Mouse (Mus musculus): ENCODE data around the gene Olfr480. TPM values are rescaled to one million over a fixed set of nuclear protein-coding genes. Genes with fewer than 3 reads are reported as not detected.

Gene Olfr480
- not detected for total RNA-seq (2021)
- not detected in 2 replicates for polyA plus RNA-seq (2012; rRNA removed)
- long read RNA-seq, result 0 reads

DNA sequence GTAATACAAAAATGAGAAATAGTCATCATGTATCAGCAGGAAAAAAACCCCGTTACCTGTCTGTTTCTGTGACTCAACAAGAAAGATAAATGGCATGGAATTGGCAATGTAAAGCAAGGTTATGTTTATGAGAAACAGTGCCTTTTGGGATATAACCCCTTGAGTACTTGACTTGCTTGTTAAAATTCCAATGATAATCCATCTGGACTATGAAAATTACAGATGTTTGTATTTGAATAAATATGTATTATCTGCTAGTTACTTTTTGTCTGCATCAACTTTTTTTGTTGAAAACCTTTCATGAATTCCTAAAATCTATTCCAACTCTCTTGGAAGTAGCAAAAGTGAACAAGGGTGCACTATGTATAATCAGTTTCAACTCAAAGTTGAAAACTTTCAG lies at the start of gene Olfr480:
Gene Olfr480 (minus strand): TSS at position 101 of the 400 bp plus-strand sequence.
- Histone ChIP-seq H3K4me3 (no peak within 1 kb of the TSS), H3K4me1 (ENCODE audit: control insufficient read depth, insufficient read depth, low read length) (no peaks in the 10 kb centered on the region), H3K36me3 (ENCODE audit: control insufficient read depth, insufficient read depth, low read length) (no peaks in the 10 kb centered on the region), H3K27me3 (ENCODE audit: control insufficient read depth, insufficient read depth, low read length) (no peaks in the 10 kb centered on the region), H3K79me2 (replicated peaks; ENCODE audit: control insufficient read depth, insufficient read depth, low read length) (no peaks in the 10 kb centered on the region), H3K27ac (no peak within 1 kb of the TSS), H3K9ac (ENCODE audit: low read depth, low read length) (no peak within 1 kb of the TSS)
- TF ChIP-seq POLR2A (IDR thresholded peaks at IDR 0.05; ENCODE audit: insufficient read depth, low read depth, low read length) (no peak), EP300 (IDR thresholded peaks at IDR 0.05; ENCODE audit: insufficient read depth, low read depth, low read length) (no peak), CTCF (IDR thresholded peaks at IDR 0.05) (no peak)
- intact Hi-C loops (cut with DNase I), result no loop called here
- 54% methylated on average over 1 of the region's 1 CpGs for WGBS
- no peak for DNase-seq

DNA sequence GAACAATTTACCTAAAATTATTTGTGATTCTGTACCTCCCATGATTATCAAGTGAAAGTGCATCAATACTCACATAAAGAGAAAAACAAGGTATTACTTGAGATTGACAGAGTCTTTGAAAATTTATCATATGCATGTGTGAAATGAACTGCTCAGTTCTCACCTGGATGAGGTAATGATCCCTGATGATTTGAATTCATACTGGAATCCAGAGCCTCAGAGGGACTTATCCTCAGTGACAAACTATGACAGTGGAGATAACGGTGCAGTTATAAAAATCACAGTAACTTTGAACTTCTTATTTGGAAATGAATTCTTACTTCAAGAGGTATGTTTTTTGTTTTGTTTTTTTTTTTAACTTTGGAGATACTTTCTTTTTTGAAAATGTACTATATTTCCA lies 33.4 kb upstream of the Olfr480 start, which contains the start of gene Olfr483:
Gene Olfr483 (plus strand): TSS at position 301 of the 400 bp plus-strand sequence.
- 61% methylated on average over 1 of the region's 1 CpGs for WGBS
- no peak for DNase-seq
- Histone ChIP-seq H3K4me1 (ENCODE audit: control insufficient read depth, insufficient read depth, low read length) (no peaks in the 10 kb centered on the region), H3K79me2 (replicated peaks; ENCODE audit: control insufficient read depth, insufficient read depth, low read length) (no peaks in the 10 kb centered on the region), H3K4me3 (no peak within 1 kb of the TSS), H3K27ac (no peak within 1 kb of the TSS), H3K36me3 (ENCODE audit: control insufficient read depth, insufficient read depth, low read length) (no peaks in the 10 kb centered on the region), H3K9ac (ENCODE audit: low read depth, low read length) (no peak within 1 kb of the TSS), H3K27me3 (ENCODE audit: control insufficient read depth, insufficient read depth, low read length) (no peaks in the 10 kb centered on the region)
- intact Hi-C loops (cut with DNase I), result no loop called here
- TF ChIP-seq POLR2A (IDR thresholded peaks at IDR 0.05; ENCODE audit: insufficient read depth, low read depth, low read length), result no peak

DNA sequence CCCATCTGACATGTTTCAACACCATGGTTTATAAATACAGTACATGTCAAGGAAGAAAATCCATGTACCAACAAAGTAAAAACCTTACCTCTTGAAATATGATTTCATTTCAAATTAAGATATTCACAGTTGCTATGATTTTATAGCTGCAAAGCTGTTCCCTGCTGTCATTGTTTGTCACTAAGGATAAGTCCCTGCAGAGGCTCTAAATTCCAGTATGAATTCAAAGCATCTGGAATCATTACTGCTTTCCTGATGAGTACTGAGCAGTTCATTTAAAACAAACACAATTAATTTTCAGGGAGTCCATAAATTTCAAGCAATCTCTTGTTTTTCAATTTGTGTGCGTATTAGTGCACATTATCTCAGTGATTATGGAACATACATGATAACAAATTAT lies 30.3 kb upstream of the Olfr480 start, which contains the start of gene Olfr482:
Gene Olfr482 (minus strand): TSS at position 101 of the 400 bp plus-strand sequence.
- no peaks in the 10 kb centered on the region for H3K36me3 ChIP-seq (ENCODE audit: control insufficient read depth, insufficient read depth, low read length)
- 52% methylated on average over 1 of the region's 1 CpGs for WGBS
- no peak within 1 kb of the TSS for H3K9ac ChIP-seq (ENCODE audit: low read depth, low read length)
- H3K27ac ChIP-seq, result no peak within 1 kb of the TSS
- no peaks in the 10 kb centered on the region for H3K79me2 ChIP-seq (replicated peaks; ENCODE audit: control insufficient read depth, insufficient read depth, low read length)
- no peak for DNase-seq
- no peak for TF ChIP-seq POLR2A (IDR thresholded peaks at IDR 0.05; ENCODE audit: insufficient read depth, low read depth, low read length)
- TF ChIP-seq CTCF (IDR thresholded peaks at IDR 0.05), result no peak
- TF ChIP-seq EP300 (IDR thresholded peaks at IDR 0.05; ENCODE audit: insufficient read depth, low read depth, low read length), result no peak
- H3K27me3 ChIP-seq (ENCODE audit: control insufficient read depth, insufficient read depth, low read length), result no peaks in the 10 kb centered on the region
- intact Hi-C loops (cut with DNase I), result no loop called here
- H3K4me3 ChIP-seq, result no peak within 1 kb of the TSS
- no peaks in the 10 kb centered on the region for H3K4me1 ChIP-seq (ENCODE audit: control insufficient read depth, insufficient read depth, low read length)

DNA sequence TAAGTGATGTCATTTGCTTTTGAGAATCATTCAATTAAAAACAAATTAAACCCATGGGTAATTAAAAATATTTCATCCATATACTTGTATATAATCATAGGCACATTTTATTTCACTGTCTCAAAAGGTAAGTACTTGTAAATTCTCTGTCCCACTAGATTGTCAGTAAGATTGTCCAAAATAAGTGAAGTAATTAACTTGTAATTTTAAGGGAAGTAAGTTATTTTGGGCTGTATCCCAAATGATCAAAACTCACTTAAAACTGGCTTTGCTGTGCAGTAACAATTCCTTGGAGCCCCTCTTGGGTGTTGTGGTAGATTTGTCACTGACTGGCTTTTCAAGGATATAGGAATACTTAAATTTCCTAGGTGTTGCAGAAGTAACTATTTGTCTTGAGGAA lies 12.4 kb upstream of the Olfr480 start, which contains the start of gene Olfr481:
Gene Olfr481 (plus strand): TSS at position 301 of the 400 bp plus-strand sequence.
- DNase-seq, result no peak
- Histone ChIP-seq H3K79me2 (replicated peaks; ENCODE audit: control insufficient read depth, insufficient read depth, low read length) (no peaks in the 10 kb centered on the region), H3K27ac (no peak within 1 kb of the TSS), H3K9ac (ENCODE audit: low read depth, low read length) (no peak within 1 kb of the TSS), H3K36me3 (ENCODE audit: control insufficient read depth, insufficient read depth, low read length) (no peaks in the 10 kb centered on the region), H3K4me1 (ENCODE audit: control insufficient read depth, insufficient read depth, low read length) (no peaks in the 10 kb centered on the region), H3K4me3 (no peak within 1 kb of the TSS), H3K27me3 (ENCODE audit: control insufficient read depth, insufficient read depth, low read length) (no peaks in the 10 kb centered on the region)
- intact Hi-C loops (cut with DNase I), result no loop called here
- TF ChIP-seq CTCF (IDR thresholded peaks at IDR 0.05) (no peak), POLR2A (IDR thresholded peaks at IDR 0.05; ENCODE audit: insufficient read depth, low read depth, low read length) (no peak), EP300 (IDR thresholded peaks at IDR 0.05; ENCODE audit: insufficient read depth, low read depth, low read length) (no peak)

DNA sequence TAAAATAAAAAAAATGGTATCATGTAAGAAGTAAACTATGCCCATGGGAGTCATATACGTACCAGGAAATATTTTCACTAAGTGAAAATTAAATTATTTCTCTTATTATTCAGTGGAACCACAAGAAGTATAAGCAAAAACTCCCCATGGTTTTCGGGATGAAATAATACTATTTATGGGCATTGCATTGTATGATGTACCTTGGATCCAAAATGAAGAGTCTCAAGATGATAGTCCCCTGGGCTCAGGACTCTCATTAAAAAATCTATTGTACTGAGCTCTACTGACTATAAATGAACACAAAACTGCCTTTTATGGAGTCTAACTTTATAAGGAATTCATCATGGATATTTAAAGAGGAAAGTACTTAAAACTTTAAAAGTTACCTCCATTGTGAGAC lies 16.8 kb downstream of the Olfr480 start, which contains the start of gene Olfr479:
Gene Olfr479 (plus strand): TSS at position 301 of the 400 bp plus-strand sequence.
- Histone ChIP-seq H3K36me3 (ENCODE audit: control insufficient read depth, insufficient read depth, low read length) (no peaks in the 10 kb centered on the region), H3K27me3 (ENCODE audit: control insufficient read depth, insufficient read depth, low read length) (no peaks in the 10 kb centered on the region), H3K27ac (no peak within 1 kb of the TSS), H3K9ac (ENCODE audit: low read depth, low read length) (no peak within 1 kb of the TSS), H3K4me3 (no peak within 1 kb of the TSS), H3K79me2 (replicated peaks; ENCODE audit: control insufficient read depth, insufficient read depth, low read length) (no peaks in the 10 kb centered on the region), H3K4me1 (ENCODE audit: control insufficient read depth, insufficient read depth, low read length) (no peaks in the 10 kb centered on the region)
- TF ChIP-seq EP300 (IDR thresholded peaks at IDR 0.05; ENCODE audit: insufficient read depth, low read depth, low read length), result no peak
- no peak for TF ChIP-seq CTCF (IDR thresholded peaks at IDR 0.05)
- TF ChIP-seq POLR2A (IDR thresholded peaks at IDR 0.05; ENCODE audit: insufficient read depth, low read depth, low read length), result no peak
- DNase-seq, result no peak
- intact Hi-C loops (cut with DNase I), result no loop called here
- WGBS, result 77% methylated on average over 2 of the region's 2 CpGs

DNA sequence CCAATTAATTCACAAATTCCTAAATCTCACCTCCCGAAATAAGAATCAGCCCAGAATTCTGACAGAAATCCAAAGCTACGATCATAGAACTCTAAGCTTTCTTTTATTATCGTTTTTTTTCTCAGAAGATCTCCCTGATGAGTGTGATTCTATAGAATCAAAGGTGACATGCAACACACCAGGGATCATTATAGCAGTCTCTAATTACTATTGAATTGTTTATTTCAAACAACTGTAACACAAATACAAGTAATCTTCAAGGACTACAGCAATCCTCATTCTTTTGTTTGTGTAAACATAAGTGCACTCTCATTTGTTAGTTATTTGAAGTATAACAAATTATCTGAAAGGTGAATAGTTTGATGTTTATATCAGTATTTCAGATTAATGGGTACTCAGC lies 33.3 kb downstream of the Olfr480 start, which contains the start of gene Olfr478:
Gene Olfr478 (minus strand): TSS at position 101 of the 400 bp plus-strand sequence.
- H3K4me1 ChIP-seq (ENCODE audit: control insufficient read depth, insufficient read depth, low read length), result no peaks in the 10 kb centered on the region
- intact Hi-C loops (cut with DNase I), result no loop called here
- no peak for DNase-seq
- no peak within 1 kb of the TSS for H3K27ac ChIP-seq
- H3K9ac ChIP-seq (ENCODE audit: low read depth, low read length), result no peak within 1 kb of the TSS
- no peak within 1 kb of the TSS for H3K4me3 ChIP-seq
- no peaks in the 10 kb centered on the region for H3K79me2 ChIP-seq (replicated peaks; ENCODE audit: control insufficient read depth, insufficient read depth, low read length)
- no peaks in the 10 kb centered on the region for H3K36me3 ChIP-seq (ENCODE audit: control insufficient read depth, insufficient read depth, low read length)
- TF ChIP-seq CTCF (IDR thresholded peaks at IDR 0.05) (no peak), POLR2A (IDR thresholded peaks at IDR 0.05; ENCODE audit: insufficient read depth, low read depth, low read length) (no peak), EP300 (IDR thresholded peaks at IDR 0.05; ENCODE audit: insufficient read depth, low read depth, low read length) (no peak)
- H3K27me3 ChIP-seq (ENCODE audit: control insufficient read depth, insufficient read depth, low read length), result no peaks in the 10 kb centered on the region
- 60% methylated on average over 3 of the region's 3 CpGs for WGBS

Other genes starting within 250 kb of the Olfr480 start
- gene Olfr469, start 241.8 kb downstream of the Olfr480 start, total RNA-seq (2021), result not detected
- gene Olfr469, start 241.8 kb downstream of the Olfr480 start, polyA plus RNA-seq (2012; rRNA removed), result not detected in 2 replicates
- not detected for gene Olfr470, start 219.9 kb downstream of the Olfr480 start, total RNA-seq (2021)
- not detected in 2 replicates for gene Olfr470, start 219.9 kb downstream of the Olfr480 start, polyA plus RNA-seq (2012; rRNA removed)
- not detected for gene Olfr472, start 169.4 kb downstream of the Olfr480 start, total RNA-seq (2021)
- not detected in 2 replicates for gene Olfr472, start 169.4 kb downstream of the Olfr480 start, polyA plus RNA-seq (2012; rRNA removed)
- not detected for gene Olfr473, start 136.9 kb downstream of the Olfr480 start, total RNA-seq (2021)
- gene Olfr473, start 136.9 kb downstream of the Olfr480 start, polyA plus RNA-seq (2012; rRNA removed), result not detected in 2 replicates
- not detected for gene Olfr474, start 112.7 kb downstream of the Olfr480 start, total RNA-seq (2021)
- gene Olfr474, start 112.7 kb downstream of the Olfr480 start, polyA plus RNA-seq (2012; rRNA removed), result not detected in 2 replicates
- not detected for gene Olfr476, start 102.5 kb downstream of the Olfr480 start, total RNA-seq (2021)
- not detected in 2 replicates for gene Olfr476, start 102.5 kb downstream of the Olfr480 start, polyA plus RNA-seq (2012; rRNA removed)
- not detected for gene Olfr477, start 80.7 kb downstream of the Olfr480 start, total RNA-seq (2021)
- gene Olfr477, start 80.7 kb downstream of the Olfr480 start, polyA plus RNA-seq (2012; rRNA removed), result not detected in 2 replicates
- gene Olfr478, start 33.4 kb downstream of the Olfr480 start, total RNA-seq (2021), result not detected
- gene Olfr478, start 33.4 kb downstream of the Olfr480 start, polyA plus RNA-seq (2012; rRNA removed), result not detected in 2 replicates
- gene Olfr479, start 16.7 kb downstream of the Olfr480 start, total RNA-seq (2021), result not detected
- gene Olfr479, start 16.7 kb downstream of the Olfr480 start, polyA plus RNA-seq (2012; rRNA removed), result not detected in 2 replicates
- not detected for gene Olfr481, start 12.5 kb upstream of the Olfr480 start, total RNA-seq (2021)
- not detected in 2 replicates for gene Olfr481, start 12.5 kb upstream of the Olfr480 start, polyA plus RNA-seq (2012; rRNA removed)
- under 1 TPM; 0.68 to 0.91 TPM for gene Olfr482, start 30.2 kb upstream of the Olfr480 start, total RNA-seq (2021)
- gene Olfr482, start 30.2 kb upstream of the Olfr480 start, polyA plus RNA-seq (2012; rRNA removed), result not detected in 2 replicates
- gene Olfr483, start 33.5 kb upstream of the Olfr480 start, total RNA-seq (2021), result not detected
- not detected in 2 replicates for gene Olfr483, start 33.5 kb upstream of the Olfr480 start, polyA plus RNA-seq (2012; rRNA removed)
- not detected for gene Olfr484, start 60.1 kb upstream of the Olfr480 start, total RNA-seq (2021)
- not detected in 2 replicates for gene Olfr484, start 60.1 kb upstream of the Olfr480 start, polyA plus RNA-seq (2012; rRNA removed)
- not detected for gene Olfr485, start 92.5 kb upstream of the Olfr480 start, total RNA-seq (2021)
- gene Olfr485, start 92.5 kb upstream of the Olfr480 start, polyA plus RNA-seq (2012; rRNA removed), result not detected in 2 replicates
- gene Olfr486, start 105.4 kb upstream of the Olfr480 start, total RNA-seq (2021), result not detected
- not detected in 2 replicates for gene Olfr486, start 105.4 kb upstream of the Olfr480 start, polyA plus RNA-seq (2012; rRNA removed)
- not detected for gene Olfr487, start 147.3 kb upstream of the Olfr480 start, total RNA-seq (2021)
- not detected in 2 replicates for gene Olfr487, start 147.3 kb upstream of the Olfr480 start, polyA plus RNA-seq (2012; rRNA removed)
- gene Olfr488, start 191.0 kb upstream of the Olfr480 start, total RNA-seq (2021), result not detected
- gene Olfr488, start 191.0 kb upstream of the Olfr480 start, polyA plus RNA-seq (2012; rRNA removed), result not detected in 2 replicates
- gene Olfr490, start 221.6 kb upstream of the Olfr480 start, total RNA-seq (2021), result not detected
- gene Olfr490, start 221.6 kb upstream of the Olfr480 start, polyA plus RNA-seq (2012; rRNA removed), result not detected in 2 replicates
- gene Olfr491, start 246.1 kb upstream of the Olfr480 start, total RNA-seq (2021), result not detected
- gene Olfr491, start 246.1 kb upstream of the Olfr480 start, polyA plus RNA-seq (2012; rRNA removed), result not detected in 2 replicates

All from heart, adult 2 months (tissue).